Mouse (Mus musculus) brain, adult 2 months (tissue): ENCODE measurements around the gene Rabif.

Source experiments
- DNase-seq: peaks from one replicate; pipeline ENCODE4 v3.0.0; 2011; ENCODE audit warnings: low read depth, low spot score

Rabif gene

DNA sequence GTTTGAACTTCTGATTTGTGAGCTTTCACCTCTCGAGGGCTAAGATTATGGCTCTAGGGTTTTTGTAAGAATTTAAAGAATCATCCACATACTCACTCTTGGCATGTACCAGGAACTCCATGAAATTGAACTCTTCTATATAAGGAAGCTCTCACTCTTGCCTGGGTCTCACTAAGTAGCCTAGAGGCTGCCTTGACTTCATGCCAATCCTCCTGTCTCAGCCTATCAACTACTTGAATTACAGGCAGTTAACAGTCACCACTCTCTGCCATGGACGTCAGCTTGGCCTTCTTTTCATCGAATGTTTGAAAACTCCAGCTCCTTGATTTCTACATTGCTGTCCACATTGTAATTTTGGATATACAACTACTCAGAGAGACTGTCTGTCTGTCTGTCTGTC lies 57.9 kb downstream of the Rabif start:
- DNase-seq = no peak

- DNase-seq = no peak
Measured at GRCm38 (mm10) chr1:134555240-134555870, 60.9 kb downstream of the Rabif start.

GRCm38 (mm10) chr1:134555871-134556670 lies 61.6 kb downstream of the Rabif start:
- DNase-seq = peak; percentile 73

GRCm38 (mm10) chr1:134556671-134557218 lies 62.3 kb downstream of the Rabif start:
- peak; percentile 98 for DNase-seq
